Mouse (Mus musculus): ENCODE measurements around the gene Hist1h3f.

DNA sequence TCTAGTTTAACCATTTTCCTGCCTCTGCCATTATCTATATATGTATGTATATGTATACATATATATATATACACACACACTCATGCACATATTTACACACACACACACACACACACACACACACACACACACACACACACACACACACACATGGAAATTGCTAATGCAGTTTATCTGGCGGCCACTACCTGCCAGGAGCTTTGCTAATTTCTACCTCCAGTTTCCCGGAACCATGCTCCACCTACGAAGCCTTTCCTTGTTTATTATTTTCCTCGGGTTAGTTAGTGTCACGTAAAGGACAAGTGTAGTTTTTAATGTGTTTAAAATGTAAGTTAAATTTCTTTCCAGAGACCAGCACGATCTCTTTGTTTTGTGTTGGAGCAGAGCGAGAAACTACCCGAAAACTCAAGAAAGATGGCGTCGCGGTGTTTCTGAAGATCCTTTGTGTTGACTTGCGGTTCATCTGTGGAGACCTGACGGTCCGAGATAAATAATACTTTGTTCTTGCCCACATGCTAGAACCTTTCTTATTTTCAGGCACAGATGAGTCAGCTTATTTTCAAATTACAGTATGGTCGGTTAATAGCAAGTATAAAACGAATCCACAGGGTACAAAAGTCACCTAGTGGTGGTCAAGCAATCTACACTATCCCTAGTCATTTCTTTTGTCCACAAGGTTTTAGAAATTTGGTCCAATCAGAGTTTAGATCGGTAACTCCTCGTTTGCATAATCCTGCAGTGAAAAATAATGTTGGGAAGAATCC is 19.0 kb downstream of the Hist1h3f start:
- TF ChIP-seq GATA1 (IDR thresholded peaks at IDR 0.05; ENCODE audit: borderline replicate concordance, low read length) (no peak), FLI1 (IDR thresholded peaks at IDR 0.05; ENCODE audit: low read length) (no peak)

All from megakaryocyte, embryonic 14.5 days (primary cell).